Mouse (Mus musculus) stomach, postnatal 0 days (tissue): ENCODE data around the gene Fkbp1a. TPM values are rescaled to one million over a fixed set of nuclear protein-coding genes. Genes with fewer than 3 reads are reported as not detected.

Source experiments
- ATAC-seq: fragments of 200-750 bp; cut with Nextera tagmentation; 2 replicates; pipeline ENCODE4 v1.8.0; 2017; ENCODE audit not compliant: low FRiP score, low TSS enrichment
- DNase-seq: peaks from one replicate; pipeline ENCODE4 v3.0.0-alpha.2; 2016; ENCODE audit warnings: low spot score
- H3K27ac ChIP-seq: fragments of 300-500 bp; sonication (generic); replicated peaks from 2 replicates; pipeline ENCODE4 v1.5.1; 2014; ENCODE audit warnings: mild to moderate bottlenecking, control low read depth
- H3K27me3 ChIP-seq: fragments of 300-500 bp; sonication (generic); 2 replicates; pipeline ENCODE4 v1.6.1; 2014; ENCODE audit warnings: low read length; ENCODE audit not compliant: control insufficient read depth, insufficient read depth
- H3K36me3 ChIP-seq: fragments of 300-500 bp; sonication (generic); 2 replicates; pipeline ENCODE4 v1.6.1; 2014; ENCODE audit warnings: low read length, mixed read lengths; ENCODE audit not compliant: control insufficient read depth, insufficient read depth
- H3K4me1 ChIP-seq: fragments of 300-500 bp; sonication (generic); replicated peaks from 2 replicates; pipeline ENCODE4 v1.6.1; 2014; ENCODE audit warnings: antibody characterized with exemption; ENCODE audit not compliant: control insufficient read depth, insufficient read depth
- H3K4me2 ChIP-seq: fragments of 300-500 bp; sonication (generic); replicated peaks from 2 replicates; pipeline ENCODE4 v1.6.1; 2014; ENCODE audit warnings: low read depth, mild to moderate bottlenecking, control low read depth, moderate library complexity
- H3K4me3 ChIP-seq: fragments of 300-500 bp; sonication (generic); 2 replicates; pipeline ENCODE4 v1.5.1; 2014; ENCODE audit warnings: low read depth, low read length, control low read depth
- H3K9ac ChIP-seq: fragments of 300-500 bp; sonication (generic); 2 replicates; pipeline ENCODE4 v1.6.1; 2014; ENCODE audit warnings: mild to moderate bottlenecking, low read length, control low read depth, mixed read lengths
- H3K9me3 ChIP-seq: fragments of 300-500 bp; sonication (generic); 2 replicates; pipeline ENCODE4 v1.6.1; 2016; ENCODE audit warnings: low read length; ENCODE audit not compliant: control insufficient read depth
- CTCF ChIP-seq: IDR thresholded peaks from 2 replicates; pipeline ENCODE4 v1.5.1; 2016; ENCODE audit warnings: antibody characterized with exemption, low read depth, mild to moderate bottlenecking, moderate library complexity
- EP300 ChIP-seq: optimal IDR thresholded peaks from 2 replicates; pipeline ENCODE3; 2016; ENCODE audit warnings: antibody characterized with exemption
- WGBS: fragments of 180-500 bp; shearing (Covaris S2); extraction: QIAGEN DNeasy Blood & Tissue Kit; methylation state at CpG from one replicate; pipeline ENCODE4 v1.1.7; 2014; 5-methylcytosine and 5-hydroxymethylcytosine counted together
- polyA plus RNA-seq: library from polyadenylated mRNA; unstranded; fragments of >200 nt; fragmentation: Nextera tagmentation; extraction: Ambion mirVana; gene quantifications from 2 replicates; pipeline ENCODE4 v1.2.1, GENCODE M21; 2015

The Fkbp1a gene
- polyA plus RNA-seq, 1 experiment from 2014 or later = 360 TPM

GRCm38 (mm10) chr2:151564006-151564405, 21.7 kb downstream of the Fkbp1a start:
- Histone ChIP-seq H3K4me1 (no peaks in the 10 kb centered on the region), H3K27me3 (no peaks in the 10 kb centered on the region), H3K9me3 (no peaks in the 10 kb centered on the region), H3K9ac (no peak overlapping the region), H3K4me2 (no peak overlapping the region), H3K27ac (0 out of 2 replicates have a peak overlapping the region, but pooled peaks have one; percentile 31), H3K4me3 (no peak overlapping the region), H3K36me3 (peaks cover 2% of the 10 kb centered on the region; the same call in 1 of the 2 replicates)
- ATAC-seq (no peak), DNase-seq (no peak)
- 84% methylated on average over 1 of the region's 1 CpGs for WGBS
- TF ChIP-seq EP300 = no peak
- no peak for TF ChIP-seq CTCF

GRCm38 (mm10) chr2:151564986-151565385, 22.7 kb downstream of the Fkbp1a start:
- ATAC-seq (peak; percentile 55; the same call in 1 of the 2 replicates), DNase-seq (no peak)
- Histone ChIP-seq H3K27ac (no peak overlapping the region), H3K4me2 (no peak overlapping the region), H3K4me1 (no peaks in the 10 kb centered on the region), H3K9me3 (no peaks in the 10 kb centered on the region), H3K4me3 (no peak overlapping the region), H3K27me3 (no peaks in the 10 kb centered on the region), H3K36me3 (no peaks in the 10 kb centered on the region; the same call in 1 of the 2 replicates), H3K9ac (no peak overlapping the region)
- TF ChIP-seq CTCF (no peak), EP300 (no peak)
- WGBS = 41% methylated on average over 3 of the region's 3 CpGs

GRCm38 (mm10) chr2:151566856-151567255, 24.6 kb downstream of the Fkbp1a start:
- no peaks in the 10 kb centered on the region for H3K9me3 ChIP-seq
- no peaks in the 10 kb centered on the region for H3K36me3 ChIP-seq
- H3K4me2 ChIP-seq = no peak overlapping the region
- DNase-seq (no peak), ATAC-seq (no peak)
- H3K9ac ChIP-seq = no peak overlapping the region
- no peaks in the 10 kb centered on the region for H3K27me3 ChIP-seq
- H3K27ac ChIP-seq = no peak overlapping the region
- no peak for TF ChIP-seq EP300
- no peak for TF ChIP-seq CTCF
- WGBS = 74% methylated on average over 6 of the region's 6 CpGs
- H3K4me3 ChIP-seq = no peak overlapping the region
- no peaks in the 10 kb centered on the region for H3K4me1 ChIP-seq

- TF ChIP-seq EP300 = no peak
- TF ChIP-seq CTCF = no peak
- H3K36me3 ChIP-seq = no peaks in the 10 kb centered on the region
- H3K9me3 ChIP-seq = no peaks in the 10 kb centered on the region
- no peaks in the 10 kb centered on the region for H3K4me1 ChIP-seq
- no peaks in the 10 kb centered on the region for H3K27me3 ChIP-seq
- no peak overlapping the region for H3K9ac ChIP-seq
- WGBS = 91% methylated on average over 2 of the region's 2 CpGs
- DNase-seq (no peak), ATAC-seq (no peak)
- no peak overlapping the region for H3K4me3 ChIP-seq
- H3K27ac ChIP-seq = no peak overlapping the region
- H3K4me2 ChIP-seq = no peak overlapping the region
Measured at GRCm38 (mm10) chr2:151569452-151569851, 27.2 kb downstream of the Fkbp1a start.

- ATAC-seq (peak; percentile 96), DNase-seq (peak; percentile 94)
- H3K4me2 ChIP-seq = peak within 1 kb of the TSS; percentile 35
- H3K4me3 ChIP-seq = peak within 1 kb of the TSS; percentile 18
- no peaks in the 10 kb centered on the region for H3K9me3 ChIP-seq
- H3K36me3 ChIP-seq = no peaks in the 10 kb centered on the region
- H3K27ac ChIP-seq = peak within 1 kb of the TSS; percentile 77
- H3K27me3 ChIP-seq = no peaks in the 10 kb centered on the region
- H3K9ac ChIP-seq = peak within 1 kb of the TSS; percentile 58
- peaks cover 7% of the 10 kb centered on the region; the same call in 1 of the 2 replicates for H3K4me1 ChIP-seq
- 49% methylated on average over 17 of the region's 17 CpGs for WGBS
- TF ChIP-seq CTCF (no peak), EP300 (no peak)
Measured at GRCm38 (mm10) chr2:151571873-151572700, 29.8 kb downstream of the Fkbp1a start, which contains the start of gene Sdcbp2. Sdcbp2 (plus strand) TSS chr2:151572622.

GRCm38 (mm10) chr2:151573667-151574066, 31.4 kb downstream of the Fkbp1a start:
- Histone ChIP-seq H3K27ac (no peak overlapping the region; the same call in 1 of the 2 replicates), H3K4me3 (peak overlapping the region; percentile 18), H3K36me3 (no peaks in the 10 kb centered on the region), H3K27me3 (no peaks in the 10 kb centered on the region), H3K9ac (peak overlapping the region; percentile 58; the same call in 1 of the 2 replicates), H3K9me3 (no peaks in the 10 kb centered on the region), H3K4me2 (peak overlapping the region; percentile 35), H3K4me1 (peaks cover 7% of the 10 kb centered on the region; the same call in 1 of the 2 replicates)
- ATAC-seq = no peak
- TF ChIP-seq EP300 (no peak), CTCF (no peak)
- DNase-seq = no peak
- WGBS = 65% methylated on average over 3 of the region's 3 CpGs
